Mouse (Mus musculus): ENCODE measurements around the gene Onecut1. TPM values are rescaled to one million over a fixed set of nuclear protein-coding genes. Genes with fewer than 3 reads are reported as not detected.

The Onecut1 gene
- total RNA-seq (2012; rRNA removed) (not detected in 2 replicates), total RNA-seq (2014; rRNA removed) (not detected in 2 replicates), polyA plus RNA-seq (2012; ENCODE audit: insufficient read length, low read depth) (not detected in 2 replicates)

- Histone ChIP-seq H3K4me1 (ENCODE audit: control insufficient read depth in 1 of 2, insufficient read depth in 2 of 2) (peaks cover 0 to 4% of the 10 kb centered on the region in 2 experiments; a peak in 1 of 4 replicates), H3K36me3 (replicated peaks in 1 of 2; ENCODE audit: control insufficient read depth in 1 of 2, insufficient read depth in 1 of 2, low read length in 1 of 2) (no peaks in the 10 kb centered on the region), H3K79me2 (replicated peaks; ENCODE audit: control insufficient read depth, extremely low read depth, insufficient read depth, poor library complexity, severe bottlenecking) (no peaks in the 10 kb centered on the region), H3K9ac (ENCODE audit: insufficient read depth, low read depth) (no peak within 1 kb of the TSS), H3K9me3 (replicated peaks; ENCODE audit: low read length) (peaks cover 23% of the 10 kb centered on the region), H3K27ac (ENCODE audit: insufficient read depth, low read depth) (no peak within 1 kb of the TSS), H3K27me3 (replicated peaks) (peaks cover 63% of the 10 kb centered on the region), H3K4me2 (ENCODE audit: insufficient read depth, low read depth, poor library complexity, severe bottlenecking) (peak within 1 kb of the TSS; percentile 22; the same call in 1 of the 2 replicates), H3K4me3 (replicated peaks in 1 of 3; ENCODE audit: low read depth in 2 of 3, low read length in 2 of 3, poor library complexity in 1 of 3) (peak within 1 kb of the TSS in 1 of 3 experiments; percentile 25)
- TF ChIP-seq ZNF384 (IDR thresholded peaks at IDR 0.05; ENCODE audit: low read depth, low read length): no peak
- no peak for TF ChIP-seq CHD2 (IDR thresholded peaks at IDR 0.05; ENCODE audit: low read length)
- TF ChIP-seq RCOR1 (conservative IDR thresholded peaks at IDR 0.05; ENCODE audit: low read depth, low read length): no peak
- peak; percentile 76 for TF ChIP-seq NRF1 (IDR thresholded peaks at IDR 0.05; ENCODE audit: low read depth, low read length)
- peak; percentile 13 for DNase-seq (ENCODE audit: extremely low read depth)
- dilution Hi-C loops (cut with MboI; ENCODE audit: extremely low pct_ligation_motif_present, extremely low pct_unique_long_range_greater_than_20kb, low sequenced_read_pairs): no loop called here
- in situ Hi-C loops (cut with MboI; ENCODE audit: low pct_ligation_motif_present, low pct_unique_long_range_greater_than_20kb, low sequenced_read_pairs): loop anchor here (25.0 kb wide), 1 partner anchor 324 kb away; no protein-coding TSS in a partner anchor
Measured at GRCm38 (mm10) chr9:74861561-74861980, at the start of gene Onecut1. Gene Onecut1, plus strand, starts transcription at chr9:74861921.

GRCm38 (mm10) chr9:74819736-74820511, 41.8 kb upstream of the Onecut1 start:
- Histone ChIP-seq H3K79me2 (replicated peaks; ENCODE audit: control insufficient read depth, extremely low read depth, insufficient read depth, poor library complexity, severe bottlenecking) (no peaks in the 10 kb centered on the region), H3K4me3 (replicated peaks in 1 of 3; ENCODE audit: low read depth in 2 of 3, low read length in 2 of 3, poor library complexity in 1 of 3) (no peak overlapping the region), H3K27ac (ENCODE audit: insufficient read depth, low read depth) (no peak overlapping the region), H3K27me3 (replicated peaks) (peaks cover 15% of the 10 kb centered on the region), H3K4me1 (ENCODE audit: control insufficient read depth in 1 of 2, insufficient read depth in 2 of 2) (peaks cover 0 to 9% of the 10 kb centered on the region in 2 experiments; a peak in 1 of 4 replicates), H3K4me2 (ENCODE audit: insufficient read depth, low read depth, poor library complexity, severe bottlenecking) (no peak overlapping the region), H3K9ac (ENCODE audit: insufficient read depth, low read depth) (no peak overlapping the region), H3K9me3 (replicated peaks; ENCODE audit: low read length) (no peaks in the 10 kb centered on the region), H3K36me3 (replicated peaks in 1 of 2; ENCODE audit: control insufficient read depth in 1 of 2, insufficient read depth in 1 of 2, low read length in 1 of 2) (no peaks in the 10 kb centered on the region)
- dilution Hi-C loops (cut with MboI; ENCODE audit: extremely low pct_ligation_motif_present, extremely low pct_unique_long_range_greater_than_20kb, low sequenced_read_pairs): no loop called here
- in situ Hi-C loops (cut with MboI; ENCODE audit: low pct_ligation_motif_present, low pct_unique_long_range_greater_than_20kb, low sequenced_read_pairs): no loop called here
- TF ChIP-seq POLR2AphosphoS2 (IDR thresholded peaks at IDR 0.05; ENCODE audit: low read depth, low read length) (no peak), JUND (conservative IDR thresholded peaks at IDR 0.05; ENCODE audit: low read depth, low read length) (no peak)
- no peak for DNase-seq (ENCODE audit: extremely low read depth)

DNA sequence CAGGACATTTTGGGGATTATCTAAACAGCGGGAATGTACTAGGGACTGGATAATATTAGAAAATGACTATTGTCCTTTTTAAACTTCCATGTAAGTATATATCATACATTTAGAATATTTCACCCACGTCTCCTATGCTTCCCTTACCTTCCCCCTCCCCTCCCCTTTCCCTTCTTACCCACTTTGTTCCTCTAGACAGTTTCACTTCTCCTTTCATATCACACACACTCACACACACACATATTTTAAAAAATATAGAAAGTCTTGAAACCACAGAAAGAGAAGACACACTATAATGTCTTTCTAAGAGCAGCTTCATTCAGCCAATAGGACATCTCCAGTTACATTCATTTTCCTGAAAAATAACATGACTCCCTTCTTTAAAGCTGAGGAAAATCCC, 36.6 kb upstream of the Onecut1 start:
- peak; percentile 42 for DNase-seq (ENCODE audit: extremely low read depth)
- in situ Hi-C loops (cut with MboI; ENCODE audit: low pct_ligation_motif_present, low pct_unique_long_range_greater_than_20kb, low sequenced_read_pairs): no loop called here
- no peaks in the 10 kb centered on the region for H3K9me3 ChIP-seq (replicated peaks; ENCODE audit: low read length)
- no peak overlapping the region for H3K9ac ChIP-seq (ENCODE audit: insufficient read depth, low read depth)
- peak overlapping the region; percentile 10; the same call in 1 of the 2 replicates for H3K4me2 ChIP-seq (ENCODE audit: insufficient read depth, low read depth, poor library complexity, severe bottlenecking)
- no peak overlapping the region for H3K4me3 ChIP-seq (replicated peaks in 1 of 3; ENCODE audit: low read depth in 2 of 3, low read length in 2 of 3, poor library complexity in 1 of 3)
- dilution Hi-C loops (cut with MboI; ENCODE audit: extremely low pct_ligation_motif_present, extremely low pct_unique_long_range_greater_than_20kb, low sequenced_read_pairs): no loop called here
- H3K79me2 ChIP-seq (replicated peaks; ENCODE audit: control insufficient read depth, extremely low read depth, insufficient read depth, poor library complexity, severe bottlenecking): no peaks in the 10 kb centered on the region
- H3K27me3 ChIP-seq (replicated peaks): peaks cover 39% of the 10 kb centered on the region
- no peaks in the 10 kb centered on the region for H3K36me3 ChIP-seq (replicated peaks in 1 of 2; ENCODE audit: control insufficient read depth in 1 of 2, insufficient read depth in 1 of 2, low read length in 1 of 2)
- no peak overlapping the region for H3K27ac ChIP-seq (ENCODE audit: insufficient read depth, low read depth)
- peaks cover 0 to 19% of the 10 kb centered on the region in 2 experiments; a peak in 2 of 4 replicates for H3K4me1 ChIP-seq (ENCODE audit: control insufficient read depth in 1 of 2, insufficient read depth in 2 of 2)
- peak; percentile 52; the same call in 1 of the 2 replicates for TF ChIP-seq RCOR1 (conservative IDR thresholded peaks at IDR 0.05; ENCODE audit: low read depth, low read length)
- peak; percentile 50; the same call in 1 of the 2 replicates for TF ChIP-seq CHD2 (IDR thresholded peaks at IDR 0.05; ENCODE audit: low read length)
- 0 out of 2 replicates have a peak, but pooled peaks have one; percentile 24 for TF ChIP-seq MAFK (IDR thresholded peaks at IDR 0.05; ENCODE audit: insufficient replicate concordance, low read length)
- TF ChIP-seq NELFE (IDR thresholded peaks at IDR 0.05; ENCODE audit: low read depth, low read length): no peak
- TF ChIP-seq MAX (IDR thresholded peaks at IDR 0.05; ENCODE audit: low read length): no peak
- TF ChIP-seq NRF1 (IDR thresholded peaks at IDR 0.05; ENCODE audit: low read depth, low read length): no peak
- TF ChIP-seq MYC (IDR thresholded peaks at IDR 0.05; ENCODE audit: low read depth, low read length): no peak
- TF ChIP-seq ZMIZ1 (IDR thresholded peaks at IDR 0.05; ENCODE audit: low read depth, low read length): no peak
- no peak for TF ChIP-seq SIN3A (IDR thresholded peaks at IDR 0.05; ENCODE audit: low read length)
- peak; percentile 94 for TF ChIP-seq IRF4 (IDR thresholded peaks at IDR 0.05; ENCODE audit: low read depth, low read length)
- peak; percentile 89 for TF ChIP-seq EP300 (IDR thresholded peaks at IDR 0.05; ENCODE audit: low read length)
- no peak for TF ChIP-seq ETS1 (conservative IDR thresholded peaks at IDR 0.05; ENCODE audit: low read depth, low read length)
- no peak for TF ChIP-seq MEF2A (IDR thresholded peaks at IDR 0.05; ENCODE audit: borderline replicate concordance, low read depth, low read length)
- no peak for TF ChIP-seq UBTF (IDR thresholded peaks at IDR 0.05; ENCODE audit: low read depth, low read length)
- no peak for TF ChIP-seq CHD1 (IDR thresholded peaks at IDR 0.05; ENCODE audit: low read depth, low read length)
- TF ChIP-seq POLR2A (IDR thresholded peaks at IDR 0.05; ENCODE audit: low read depth, low read length): no peak
- TF ChIP-seq ZNF384 (IDR thresholded peaks at IDR 0.05; ENCODE audit: low read depth, low read length): no peak
- no peak for TF ChIP-seq PAX5 (IDR thresholded peaks at IDR 0.05; ENCODE audit: low read length)
- no peak for TF ChIP-seq ZKSCAN1 (IDR thresholded peaks at IDR 0.05; ENCODE audit: borderline replicate concordance, low read depth, low read length)
- 0 out of 2 replicates have a peak, but pooled peaks have one; percentile 58 for TF ChIP-seq MAZ (IDR thresholded peaks at IDR 0.05; ENCODE audit: low read depth, low read length)
- no peak for TF ChIP-seq ELF1 (IDR thresholded peaks at IDR 0.05; ENCODE audit: low read depth, low read length)
